Mouse (Mus musculus): ENCODE measurements around the gene Mfrp. TPM values are rescaled to one million over a fixed set of nuclear protein-coding genes. Genes with fewer than 3 reads are reported as not detected.
A peak's percentile ranks its signal among the peaks of the same experiment; 100 is the strongest.

Gene Mfrp
- polyA plus RNA-seq, 1 experiment = 0.35 TPM

- no peaks in the 10 kb centered on the region for H3K4me1 ChIP-seq (ENCODE audit: control insufficient read depth, insufficient read depth, low read length)
- H3K27ac ChIP-seq (ENCODE audit: insufficient read depth, low read length) = no peak overlapping the region
- H3K4me3 ChIP-seq (ENCODE audit: insufficient read depth, low read length) = no peak overlapping the region
- no peak for TF ChIP-seq POLR2A (IDR thresholded peaks at IDR 0.05; ENCODE audit: extremely low read depth, insufficient read depth, low read length)
- TF ChIP-seq CTCF (IDR thresholded peaks at IDR 0.05; ENCODE audit: extremely low read depth, insufficient read depth, low read length) = no peak
Measured at GRCm38 (mm10) chr9:44070113-44070843, 31.3 kb upstream of the Mfrp start.

GRCm38 (mm10) chr9:44070844-44071231 lies 30.7 kb upstream of the Mfrp start:
- H3K27ac ChIP-seq (ENCODE audit: insufficient read depth, low read length) = no peak overlapping the region
- no peaks in the 10 kb centered on the region for H3K4me1 ChIP-seq (ENCODE audit: control insufficient read depth, insufficient read depth, low read length)
- H3K4me3 ChIP-seq (ENCODE audit: insufficient read depth, low read length) = no peak overlapping the region
- TF ChIP-seq POLR2A (IDR thresholded peaks at IDR 0.05; ENCODE audit: extremely low read depth, insufficient read depth, low read length) (no peak), CTCF (IDR thresholded peaks at IDR 0.05; ENCODE audit: extremely low read depth, insufficient read depth, low read length) (no peak)

- Histone ChIP-seq H3K27ac (ENCODE audit: insufficient read depth, low read length) (peak overlapping the region; percentile 88), H3K4me1 (ENCODE audit: control insufficient read depth, insufficient read depth, low read length) (no peaks in the 10 kb centered on the region), H3K4me3 (ENCODE audit: insufficient read depth, low read length) (no peak overlapping the region)
- no peak for TF ChIP-seq CTCF (IDR thresholded peaks at IDR 0.05; ENCODE audit: extremely low read depth, insufficient read depth, low read length)
- TF ChIP-seq POLR2A (IDR thresholded peaks at IDR 0.05; ENCODE audit: extremely low read depth, insufficient read depth, low read length) = peak; percentile 48; the same call in 1 of the 2 replicates
Measured at GRCm38 (mm10) chr9:44071914-44072598, 29.5 kb upstream of the Mfrp start.

GRCm38 (mm10) chr9:44072599-44072915 lies 29.0 kb upstream of the Mfrp start:
- H3K4me3 ChIP-seq (ENCODE audit: insufficient read depth, low read length) = no peak overlapping the region
- H3K27ac ChIP-seq (ENCODE audit: insufficient read depth, low read length) = peak overlapping the region; percentile 88
- TF ChIP-seq POLR2A (IDR thresholded peaks at IDR 0.05; ENCODE audit: extremely low read depth, insufficient read depth, low read length) (no peak), CTCF (IDR thresholded peaks at IDR 0.05; ENCODE audit: extremely low read depth, insufficient read depth, low read length) (no peak)
- no peaks in the 10 kb centered on the region for H3K4me1 ChIP-seq (ENCODE audit: control insufficient read depth, insufficient read depth, low read length)

GRCm38 (mm10) chr9:44073115-44073514 lies 28.4 kb upstream of the Mfrp start:
- 0 out of 2 replicates have a peak overlapping the region, but pooled peaks have one; percentile 6 for H3K4me3 ChIP-seq (ENCODE audit: insufficient read depth, low read length)
- H3K4me1 ChIP-seq (ENCODE audit: control insufficient read depth, insufficient read depth, low read length) = no peaks in the 10 kb centered on the region
- peak overlapping the region; percentile 48 for H3K27ac ChIP-seq (ENCODE audit: insufficient read depth, low read length)
- TF ChIP-seq POLR2A (IDR thresholded peaks at IDR 0.05; ENCODE audit: extremely low read depth, insufficient read depth, low read length) (no peak), CTCF (IDR thresholded peaks at IDR 0.05; ENCODE audit: extremely low read depth, insufficient read depth, low read length) (no peak)

GRCm38 (mm10) chr9:44074395-44075275 lies 26.9 kb upstream of the Mfrp start:
- peaks cover 7% of the 10 kb centered on the region for H3K4me1 ChIP-seq (ENCODE audit: control insufficient read depth, insufficient read depth, low read length)
- no peak overlapping the region for H3K27ac ChIP-seq (ENCODE audit: insufficient read depth, low read length)
- no peak for TF ChIP-seq POLR2A (IDR thresholded peaks at IDR 0.05; ENCODE audit: extremely low read depth, insufficient read depth, low read length)
- peak; percentile 43 for TF ChIP-seq CTCF (IDR thresholded peaks at IDR 0.05; ENCODE audit: extremely low read depth, insufficient read depth, low read length)
- no peak overlapping the region for H3K4me3 ChIP-seq (ENCODE audit: insufficient read depth, low read length)

- TF ChIP-seq CTCF (IDR thresholded peaks at IDR 0.05; ENCODE audit: extremely low read depth, insufficient read depth, low read length) (no peak), POLR2A (IDR thresholded peaks at IDR 0.05; ENCODE audit: extremely low read depth, insufficient read depth, low read length) (no peak)
- H3K4me3 ChIP-seq (ENCODE audit: insufficient read depth, low read length) = no peak overlapping the region
- H3K4me1 ChIP-seq (ENCODE audit: control insufficient read depth, insufficient read depth, low read length) = peaks cover 13% of the 10 kb centered on the region
- no peak overlapping the region for H3K27ac ChIP-seq (ENCODE audit: insufficient read depth, low read length)
Measured at GRCm38 (mm10) chr9:44075276-44075995, 26.1 kb upstream of the Mfrp start.

GRCm38 (mm10) chr9:44075996-44076763 lies 25.3 kb upstream of the Mfrp start:
- H3K4me3 ChIP-seq (ENCODE audit: insufficient read depth, low read length) = no peak overlapping the region
- no peak overlapping the region for H3K27ac ChIP-seq (ENCODE audit: insufficient read depth, low read length)
- H3K4me1 ChIP-seq (ENCODE audit: control insufficient read depth, insufficient read depth, low read length) = peaks cover 19% of the 10 kb centered on the region
- TF ChIP-seq POLR2A (IDR thresholded peaks at IDR 0.05; ENCODE audit: extremely low read depth, insufficient read depth, low read length) (no peak), CTCF (IDR thresholded peaks at IDR 0.05; ENCODE audit: extremely low read depth, insufficient read depth, low read length) (no peak)
